Mouse (Mus musculus): ENCODE results near the gene Nfatc2.
A peak's percentile ranks its signal among the peaks of the same experiment; 100 is the strongest.

Nfatc2 gene

DNA sequence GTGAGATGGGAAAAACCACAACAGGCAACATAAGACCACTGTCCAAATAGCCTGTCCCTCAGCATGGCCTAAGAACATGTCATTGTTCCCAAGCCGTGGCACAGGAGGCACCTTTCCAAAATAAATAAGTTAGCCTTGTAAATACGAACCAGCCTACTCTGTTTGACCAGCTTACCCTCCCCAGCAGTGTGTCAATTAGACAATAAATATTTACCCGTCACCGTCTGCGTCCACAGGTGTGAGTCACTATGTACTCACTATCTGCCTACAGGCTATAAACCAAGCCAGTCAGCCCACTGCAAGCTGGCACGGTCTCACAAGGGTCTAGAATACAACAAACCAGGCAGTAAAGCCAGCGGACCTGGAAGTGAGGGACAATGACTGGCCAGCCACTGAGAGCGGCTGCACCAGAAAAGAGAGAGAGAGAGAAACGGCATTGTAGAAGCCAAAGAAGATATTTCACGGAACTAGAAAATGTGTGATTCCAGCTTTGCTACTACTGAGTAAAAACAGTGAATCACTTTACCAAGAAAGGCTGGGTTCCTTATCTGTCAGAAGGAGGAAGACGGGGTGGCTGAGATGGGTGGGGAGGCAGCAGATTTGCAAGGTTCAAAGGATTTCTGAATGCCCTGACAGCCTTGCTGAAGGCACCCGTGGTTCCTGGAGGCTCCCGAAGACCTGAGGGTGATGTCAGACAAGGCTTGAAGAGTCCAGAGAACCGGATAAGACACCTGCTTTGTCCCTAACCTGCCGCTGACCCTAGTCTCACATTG lies 69.2 kb downstream of the Nfatc2 start:
- no peak for DNase-seq (ENCODE audit: low spot score in 2 of 2)

DNA sequence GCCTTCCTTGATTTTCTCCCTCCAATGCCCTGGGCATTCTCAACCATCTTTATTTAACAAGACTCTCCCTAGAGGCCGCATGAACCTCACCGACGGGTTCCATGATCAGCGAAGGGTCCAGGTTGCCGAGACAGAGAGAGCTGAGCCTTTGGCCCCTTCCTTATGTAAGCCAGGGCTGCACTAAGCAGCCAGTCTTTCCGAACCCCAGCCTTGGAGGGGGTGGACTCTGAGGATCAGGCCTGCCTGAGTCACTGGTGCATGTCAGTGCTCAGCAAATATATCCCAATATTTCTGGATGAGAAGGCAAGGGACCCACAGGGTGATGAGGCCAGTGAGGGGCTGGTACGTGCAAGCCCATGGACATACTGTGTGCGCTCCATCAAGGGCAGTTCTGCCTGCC lies 72.9 kb downstream of the Nfatc2 start:
- DNase-seq (ENCODE audit: low spot score in 2 of 2), result no peak

DNA sequence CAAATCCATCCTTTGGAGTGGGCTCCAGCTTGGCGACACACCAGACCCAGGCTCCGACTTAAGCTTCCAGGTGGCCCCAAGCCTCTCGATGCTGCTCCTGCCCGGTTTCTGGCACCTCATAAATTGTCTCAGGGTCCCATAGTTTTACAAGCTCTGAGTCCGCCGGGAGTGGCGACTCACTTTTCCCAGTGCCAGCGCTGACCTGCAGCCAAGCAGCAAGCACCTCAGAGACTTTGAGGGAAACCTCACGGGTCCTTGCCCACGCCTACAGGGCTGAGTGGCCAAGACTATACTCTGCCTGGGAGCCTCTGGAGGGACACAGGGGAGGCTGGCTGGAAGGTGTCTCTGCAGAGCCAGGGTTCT lies 74.0 kb downstream of the Nfatc2 start:
- no peak for DNase-seq (ENCODE audit: low spot score in 2 of 2)

DNA sequence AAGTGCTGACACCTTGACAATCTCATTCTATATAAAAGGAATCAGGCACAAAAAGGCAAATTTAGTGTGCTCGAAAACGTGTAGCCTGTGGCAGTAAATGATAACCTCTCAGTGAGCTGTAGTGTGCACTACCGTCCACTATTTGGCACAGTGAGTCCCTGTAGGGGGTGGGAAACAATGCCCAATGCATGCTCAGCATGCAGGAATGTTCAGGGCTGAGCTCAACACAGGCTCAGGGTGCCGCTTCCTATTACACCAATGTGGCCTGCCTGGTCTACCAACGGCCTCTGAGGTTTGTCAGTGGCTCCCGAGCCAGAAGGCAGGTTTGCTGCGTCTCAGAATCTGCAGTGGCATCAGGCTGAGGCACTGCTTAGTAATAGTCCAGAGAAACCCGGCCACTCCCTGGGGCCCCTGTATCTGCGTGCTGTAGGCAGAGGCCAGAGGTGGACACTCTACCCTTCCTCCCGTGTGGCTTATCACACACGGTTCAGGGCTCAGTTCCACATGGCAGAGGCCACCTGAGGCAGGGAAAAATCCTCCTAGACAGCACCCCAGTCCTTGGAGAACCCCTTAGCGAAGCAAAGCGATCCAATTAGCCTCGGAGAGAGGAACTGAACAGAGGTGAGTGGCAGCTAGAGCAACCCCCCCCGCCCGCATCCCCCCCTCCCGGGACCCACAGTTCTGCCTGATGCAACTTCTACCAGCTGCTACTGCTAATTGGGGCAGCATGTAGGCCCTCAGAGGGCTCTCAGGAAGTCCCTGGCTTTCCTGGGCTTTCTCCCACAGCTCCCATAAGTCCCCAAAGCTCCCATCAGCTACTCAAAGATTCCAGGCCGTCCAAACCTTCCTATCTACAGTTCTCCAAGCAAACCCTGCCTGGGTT lies 74.7 kb downstream of the Nfatc2 start:
- DNase-seq (ENCODE audit: low spot score in 2 of 2), result no peak

DNA sequence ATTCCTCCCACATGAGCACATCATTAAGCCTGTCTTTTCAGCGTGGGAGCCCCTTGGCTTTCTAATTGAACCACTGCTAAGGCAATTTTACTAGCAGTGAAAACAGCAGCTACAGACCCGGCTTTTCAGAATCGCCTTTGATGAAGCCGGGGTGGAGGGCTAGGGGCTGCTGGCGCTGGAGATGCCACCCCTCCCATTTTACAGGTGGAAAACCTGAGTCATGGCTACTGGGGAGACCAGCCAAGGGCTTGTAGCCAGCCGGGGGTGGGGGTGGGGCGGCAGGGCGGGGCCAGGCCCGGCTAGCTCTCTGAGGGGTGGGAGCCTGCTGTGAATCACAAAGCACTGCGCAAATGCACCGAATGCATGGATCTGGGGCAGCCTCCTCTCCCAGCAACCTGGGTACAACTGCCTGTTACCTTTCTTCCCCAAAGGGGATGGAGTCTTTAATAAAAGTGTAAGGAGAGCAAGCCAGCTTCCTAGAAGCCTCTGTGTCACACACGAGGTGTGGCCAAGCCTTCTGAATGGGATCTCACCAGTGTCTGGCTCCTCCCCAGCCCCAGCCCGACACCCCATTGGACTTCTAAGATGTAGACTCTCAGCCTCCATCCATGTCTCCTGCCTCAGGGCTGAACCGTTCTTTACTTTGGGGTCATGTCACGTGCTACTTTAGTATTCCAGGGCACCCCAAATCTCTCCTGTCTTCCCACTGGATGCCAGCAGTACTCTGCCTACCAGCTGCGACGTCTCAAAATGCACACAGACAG lies 75.9 kb downstream of the Nfatc2 start:
- DNase-seq (ENCODE audit: low spot score in 2 of 2), result no peak

DNA sequence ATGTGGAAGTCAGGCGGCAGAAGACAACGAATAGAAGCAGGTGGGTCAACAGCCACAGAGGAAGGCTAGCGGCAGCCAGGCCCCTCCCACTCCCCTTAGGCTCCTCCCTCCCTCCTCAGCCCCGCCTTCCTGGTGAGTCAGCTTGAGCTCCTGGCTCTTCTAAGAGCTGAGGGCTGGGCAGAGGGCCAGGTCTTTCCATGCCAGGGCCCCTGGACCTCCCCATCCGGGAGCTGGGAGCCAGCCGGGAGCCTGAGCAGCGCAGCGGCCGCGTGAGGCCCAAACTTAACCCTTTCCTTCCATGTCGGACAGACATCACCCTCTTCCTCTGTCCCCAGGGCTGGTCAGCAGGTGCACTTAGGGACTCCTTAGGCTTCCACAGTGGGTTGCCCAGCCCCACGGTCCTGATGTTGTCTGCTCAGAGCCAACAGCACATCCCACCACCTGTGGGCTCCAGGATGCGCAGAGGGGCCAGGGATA lies 76.5 kb downstream of the Nfatc2 start:
- peak; percentile 70 to 81 for DNase-seq (ENCODE audit: low spot score in 2 of 2)

DNA sequence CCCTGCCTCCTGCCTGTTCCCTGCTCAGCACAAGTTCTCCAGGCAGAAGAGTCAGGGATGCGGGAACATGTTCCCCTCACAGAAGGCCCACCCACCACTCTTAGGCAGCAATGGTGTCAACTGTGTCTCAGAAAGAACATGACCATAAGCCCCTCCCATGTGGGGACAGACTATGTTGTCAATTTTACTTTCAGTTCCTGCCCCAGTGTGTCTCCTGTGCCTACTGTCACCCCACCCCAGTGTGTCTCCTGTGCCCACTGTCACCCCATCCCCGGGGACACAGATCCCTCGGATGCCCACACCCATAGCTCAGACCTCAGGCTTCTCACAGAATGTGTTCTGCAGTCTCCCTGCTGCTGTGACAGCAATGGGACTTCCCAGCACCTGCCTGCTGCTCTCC lies 79.2 kb downstream of the Nfatc2 start:
- DNase-seq (ENCODE audit: low spot score in 2 of 2), result no peak

DNA sequence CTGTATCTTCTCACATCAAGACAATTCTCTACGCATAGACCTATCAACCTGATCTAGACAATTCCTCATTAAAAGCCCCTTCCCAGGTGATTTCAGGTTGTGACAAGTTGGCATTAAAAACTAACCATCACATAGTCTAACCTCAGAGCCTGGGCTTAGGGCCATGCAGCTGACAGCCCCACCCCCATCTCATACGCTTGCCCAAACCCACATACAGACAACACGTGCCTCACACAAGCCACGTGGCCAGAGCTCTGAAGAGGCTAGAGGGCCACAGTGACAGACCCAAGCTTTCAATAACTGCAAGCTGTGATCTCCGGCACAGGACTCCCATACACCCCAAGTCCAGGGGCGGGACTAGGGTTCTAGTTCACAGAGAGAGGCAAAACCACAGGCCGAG lies 80.7 kb downstream of the Nfatc2 start:
- DNase-seq (ENCODE audit: low spot score in 2 of 2), result no peak

DNA sequence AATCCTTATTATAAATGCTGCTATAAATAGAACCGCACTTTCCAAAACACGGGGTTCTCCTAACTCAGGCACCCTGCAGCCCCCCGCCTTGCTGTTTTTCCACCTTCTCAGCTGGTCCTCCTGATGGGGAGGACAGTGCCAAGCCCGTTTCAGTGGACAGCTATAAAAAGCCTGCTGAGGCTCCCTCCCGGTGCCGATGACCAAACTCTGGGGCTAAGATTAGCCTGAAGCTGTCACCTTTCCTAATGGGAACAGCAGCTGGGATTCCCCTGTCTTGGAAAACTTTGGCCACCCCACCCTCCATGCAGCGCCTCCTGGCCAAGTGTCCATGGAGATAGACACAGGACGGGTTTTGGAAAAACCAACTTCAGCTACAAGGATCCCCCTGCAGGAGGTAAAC lies 81.9 kb downstream of the Nfatc2 start:
- DNase-seq (ENCODE audit: low spot score in 2 of 2), result no peak

DNA sequence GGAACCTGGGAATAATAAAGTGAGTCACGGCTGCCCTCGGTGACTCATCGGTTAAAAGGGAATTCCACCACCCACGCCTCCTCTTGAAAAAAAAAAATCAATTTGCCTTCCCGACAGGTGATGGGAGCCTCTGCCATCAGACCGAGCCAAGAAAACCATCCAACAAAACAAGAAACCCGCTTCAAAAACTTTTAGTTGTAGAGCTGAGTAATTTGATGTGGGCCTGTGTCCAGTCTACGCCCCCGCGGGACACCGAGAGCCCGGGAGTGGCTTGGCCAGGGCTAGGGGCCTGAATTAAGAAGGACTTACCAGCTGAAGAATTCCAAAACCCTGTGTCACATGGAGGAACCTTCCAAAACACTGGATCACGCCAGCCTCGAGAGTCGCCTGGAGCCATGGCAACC lies 83.2 kb downstream of the Nfatc2 start:
- no peak for DNase-seq (ENCODE audit: low spot score in 2 of 2)

DNA sequence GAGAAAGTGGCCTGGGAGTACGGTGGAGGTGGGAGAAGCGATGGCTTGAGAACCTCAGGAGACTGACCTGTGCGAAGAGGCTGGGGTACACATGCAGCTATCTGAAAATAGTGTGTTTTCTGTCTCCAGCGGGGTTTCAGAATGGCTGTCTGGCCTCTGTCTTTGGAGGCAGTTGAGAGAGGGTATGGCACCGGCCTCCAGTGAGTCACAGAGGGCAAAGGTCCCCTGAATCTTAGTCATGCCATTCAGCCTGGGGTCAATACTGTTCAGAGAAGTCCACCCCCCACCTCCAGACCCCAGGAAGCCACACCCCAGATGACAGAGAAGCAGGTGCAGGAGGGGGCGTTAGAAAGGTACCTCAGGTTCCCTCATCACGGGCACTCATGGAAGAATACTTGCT lies 83.7 kb downstream of the Nfatc2 start:
- DNase-seq (ENCODE audit: low spot score in 2 of 2), result no peak

DNA sequence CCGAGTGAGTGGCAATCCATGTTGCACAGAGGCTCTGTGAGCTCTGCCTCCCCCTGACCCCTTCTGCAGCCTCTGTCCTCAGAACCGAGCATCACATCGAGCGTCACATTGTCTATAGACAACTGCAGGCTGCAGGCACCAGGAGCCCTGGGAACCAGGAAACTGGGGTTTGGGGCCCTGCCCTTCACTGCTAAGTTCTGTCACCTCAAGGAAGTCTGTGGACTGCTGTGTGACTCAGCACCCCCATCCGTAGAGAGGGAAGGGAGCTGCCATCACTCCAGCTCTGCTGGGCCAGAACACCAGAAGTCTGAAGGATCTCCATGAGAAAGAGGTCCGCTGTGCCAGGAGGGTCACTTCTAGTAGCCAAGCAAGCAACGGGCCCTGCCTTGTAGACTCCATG lies 84.7 kb downstream of the Nfatc2 start:
- no peak for DNase-seq (ENCODE audit: low spot score in 2 of 2)

DNA sequence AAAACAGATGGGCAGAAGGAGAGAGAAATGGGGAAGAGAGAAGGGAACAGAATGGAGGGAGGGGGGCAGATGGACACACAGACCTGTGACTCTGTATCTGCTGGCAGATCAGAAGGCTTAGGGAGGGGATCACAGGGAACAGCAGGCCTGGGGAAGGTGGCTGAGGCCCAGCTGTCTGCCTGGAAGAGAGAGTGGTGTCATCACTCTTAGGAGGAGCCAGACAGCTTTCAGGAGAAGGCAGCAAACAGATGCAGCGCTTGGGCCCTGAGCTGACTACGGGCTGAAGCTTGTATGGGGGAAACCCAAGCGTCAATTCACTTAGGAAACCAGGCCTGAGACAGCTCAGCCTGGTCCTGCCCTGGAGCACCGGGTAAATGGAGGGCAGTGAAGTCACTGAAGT lies 86.0 kb downstream of the Nfatc2 start:
- no peak for DNase-seq (ENCODE audit: low spot score in 2 of 2)

DNA sequence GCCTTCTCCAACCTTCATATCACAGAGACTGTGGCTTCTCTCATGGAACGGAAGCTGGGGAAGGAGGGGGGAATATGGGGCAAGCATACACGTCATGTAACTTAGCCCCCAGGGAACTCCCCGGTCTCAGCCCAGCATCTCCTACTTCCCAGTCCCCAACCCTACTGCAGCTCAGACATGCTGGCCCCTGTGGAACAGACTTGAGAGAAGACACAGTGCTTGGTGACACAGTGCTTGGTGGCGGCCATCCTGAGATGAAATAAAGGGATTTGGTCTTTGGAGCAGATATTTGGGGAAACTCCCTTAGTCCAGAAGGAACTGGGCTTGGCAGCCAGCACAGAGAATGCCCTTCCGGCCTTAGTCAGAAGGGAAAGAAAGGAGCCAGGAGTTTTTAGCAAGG lies 87.3 kb downstream of the Nfatc2 start:
- no peak for DNase-seq (ENCODE audit: low spot score in 2 of 2)

DNA sequence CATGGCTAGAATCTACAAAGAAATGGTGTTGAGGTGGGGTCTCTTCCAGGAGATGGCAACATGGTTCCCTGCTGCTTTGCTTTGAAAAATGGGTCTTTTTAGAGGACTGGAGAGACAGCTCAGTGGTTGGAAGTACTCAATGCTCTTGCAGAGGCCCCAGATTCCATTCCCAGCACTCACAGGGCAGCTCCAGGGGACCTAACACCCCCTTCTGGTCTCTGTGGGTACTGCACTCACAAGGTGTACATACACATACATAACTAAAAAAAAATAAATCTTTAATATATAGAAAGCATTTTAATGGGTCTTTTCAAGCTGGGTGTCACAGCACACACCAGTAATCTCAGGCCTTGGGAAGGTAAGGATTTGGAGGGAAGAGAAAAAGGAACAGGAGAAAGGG lies 89.9 kb downstream of the Nfatc2 start:
- DNase-seq (ENCODE audit: low spot score in 2 of 2), result no peak

DNA sequence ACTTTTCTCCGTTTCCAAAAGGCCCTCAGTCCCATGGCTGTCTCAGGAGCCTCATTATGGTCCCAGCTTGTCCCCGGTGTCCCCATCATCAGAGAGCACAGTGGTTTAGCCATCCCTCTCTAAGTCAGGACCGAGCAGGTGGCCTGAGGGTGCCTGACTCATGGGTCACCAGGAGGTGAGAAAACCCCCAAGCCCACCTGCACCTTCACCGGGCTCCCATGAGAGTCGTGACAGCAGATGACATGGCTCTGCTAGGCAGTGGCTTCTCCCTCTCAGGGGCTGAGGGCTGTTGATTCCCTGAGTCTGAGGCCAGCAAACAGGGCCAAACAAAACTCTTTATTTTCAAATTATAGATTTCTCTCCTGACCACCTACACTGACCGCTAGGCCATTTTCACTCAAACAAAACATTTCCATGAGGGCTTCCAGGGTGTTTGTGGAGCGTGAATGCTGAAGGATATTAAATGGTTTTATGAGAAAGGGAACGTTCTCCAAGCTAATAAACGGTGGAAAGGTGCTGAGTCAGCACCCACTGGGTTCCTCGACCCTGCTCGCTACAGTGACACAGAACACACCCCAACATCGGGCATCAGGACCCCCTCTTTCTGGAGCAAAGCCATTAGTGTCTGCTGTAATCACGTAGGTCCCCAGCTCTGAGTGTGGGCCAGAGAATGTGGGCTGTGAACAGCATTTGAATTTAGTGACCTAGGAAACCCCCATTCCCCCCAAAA lies 92.8 kb downstream of the Nfatc2 start:
- DNase-seq (ENCODE audit: low spot score in 2 of 2), result no peak

DNA sequence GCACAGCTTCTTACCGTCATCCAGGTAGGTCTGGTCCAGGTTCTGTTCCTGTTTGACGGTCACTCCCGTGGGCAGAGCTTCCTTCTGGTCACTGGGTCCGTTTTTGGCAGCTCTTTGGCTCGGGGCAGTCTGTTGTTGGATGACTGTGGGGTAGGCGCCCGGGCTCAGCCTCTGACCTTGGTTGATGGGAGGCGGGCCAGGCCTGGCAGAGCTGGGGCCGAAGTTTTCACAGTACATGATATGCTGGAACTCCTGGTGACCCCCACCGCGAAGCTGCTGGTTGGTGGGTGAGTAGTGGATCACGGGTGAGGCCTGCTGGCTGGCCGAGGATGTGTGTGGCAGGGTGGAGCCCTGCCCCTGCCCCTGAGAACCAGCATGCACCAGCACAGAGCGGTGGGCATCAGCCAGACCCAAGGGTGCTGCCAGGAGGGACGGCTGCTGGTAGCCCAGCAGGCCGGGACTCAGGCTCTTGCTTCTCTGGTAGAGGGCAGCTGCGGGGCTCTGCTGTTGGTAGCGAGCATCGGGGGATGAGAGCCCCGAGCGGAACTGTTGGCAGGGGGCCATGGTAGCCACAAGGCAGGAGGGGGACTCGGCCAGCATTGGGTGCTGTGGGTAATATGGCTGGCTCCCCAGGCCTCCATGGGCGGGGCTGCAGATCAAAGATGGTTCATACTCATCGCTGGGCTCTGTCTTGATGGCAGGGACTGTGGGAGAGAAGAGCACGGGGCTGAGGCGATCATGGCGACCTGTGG lies 96.8 kb downstream of the Nfatc2 start:
- no peak for DNase-seq (ENCODE audit: low spot score in 2 of 2)

DNA sequence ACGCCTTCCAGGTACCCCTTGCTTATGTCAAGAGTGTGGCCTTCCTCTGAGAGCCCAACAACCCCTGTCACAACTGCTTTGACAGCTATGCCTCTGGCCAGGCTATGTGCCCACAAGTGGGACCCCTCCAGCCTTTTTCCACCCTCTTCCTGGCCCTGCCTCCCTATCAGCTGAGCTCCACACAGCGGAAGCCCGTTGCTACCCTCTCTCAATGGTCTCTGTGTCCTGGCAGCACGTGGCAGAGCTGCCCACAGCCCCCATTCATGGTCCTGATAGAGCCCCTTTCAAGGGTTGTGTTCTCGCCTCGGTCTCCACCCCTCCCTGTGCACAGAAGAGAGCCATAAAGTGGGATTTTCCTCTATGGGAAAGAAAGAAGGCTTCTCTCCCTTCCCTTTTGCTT lies 97.7 kb downstream of the Nfatc2 start:
- no peak for DNase-seq (ENCODE audit: low spot score in 2 of 2)

DNA sequence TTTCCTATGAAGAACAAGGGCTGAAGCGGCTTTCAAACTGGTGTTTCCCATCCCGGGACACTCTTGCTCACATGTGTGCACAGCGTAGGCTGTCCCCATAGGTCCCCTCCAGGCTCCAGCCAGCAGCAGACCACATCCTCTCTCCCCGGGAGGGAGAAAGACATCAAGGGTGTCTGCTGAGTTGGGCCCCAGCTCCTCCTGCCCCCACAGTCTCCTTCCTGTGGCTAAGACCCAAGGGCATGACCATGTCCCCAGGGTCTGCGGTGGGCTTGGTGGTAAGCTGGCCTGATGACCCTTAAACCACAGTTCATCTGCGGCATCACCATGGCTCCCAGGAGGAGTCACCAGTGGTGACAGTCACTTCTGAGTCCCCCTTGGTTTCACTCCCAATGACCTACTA lies 100.7 kb downstream of the Nfatc2 start:
- no peak for DNase-seq (ENCODE audit: low spot score in 2 of 2)

DNA sequence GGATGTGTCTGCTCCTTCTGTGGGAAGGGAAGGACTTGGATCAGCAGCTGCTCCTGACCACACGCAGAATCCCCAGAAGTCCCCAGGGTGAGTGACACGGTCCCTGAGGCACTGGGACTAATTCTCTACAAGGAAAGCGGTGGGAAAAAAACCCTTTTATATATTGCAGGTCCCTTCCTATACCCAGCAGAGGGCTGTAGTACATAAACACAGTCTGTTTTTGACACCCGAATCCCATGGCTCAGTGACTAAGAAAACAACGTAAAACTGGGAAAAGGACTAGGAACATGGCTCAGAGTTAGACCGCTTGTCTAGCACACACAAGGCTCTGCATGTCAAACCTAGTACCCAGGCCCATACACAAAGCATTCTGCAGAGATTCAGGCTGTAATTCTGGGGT lies 101.2 kb downstream of the Nfatc2 start:
- no peak for DNase-seq (ENCODE audit: low spot score in 2 of 2)

DNA sequence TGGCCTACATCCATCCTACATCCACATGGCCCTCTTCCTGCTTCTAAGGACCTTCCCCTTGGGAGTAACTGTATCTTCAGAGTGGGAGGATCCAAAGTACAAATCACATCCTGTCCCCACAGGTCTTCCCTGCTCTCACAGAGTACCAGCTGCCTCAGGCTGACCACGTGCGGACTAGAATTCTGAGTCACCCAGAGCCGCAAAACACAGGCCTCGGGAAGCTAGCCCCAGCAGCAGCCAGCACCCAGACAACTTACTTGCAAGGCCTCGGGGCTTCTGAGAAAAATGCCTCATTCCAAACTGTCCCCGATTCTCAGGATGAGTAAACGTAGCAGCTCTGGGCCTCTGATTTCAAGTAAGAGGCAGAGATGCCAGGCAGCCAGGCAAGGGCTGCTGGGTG lies 109.7 kb downstream of the Nfatc2 start:
- peak; percentile 36 to 40 for DNase-seq (ENCODE audit: low spot score in 2 of 2)

Data from right cerebral cortex, adult 2 months (tissue).